Mouse (Mus musculus) stomach, postnatal 0 days (tissue): ENCODE measurements around the gene Katnbl1. TPM values are rescaled to one million over a fixed set of nuclear protein-coding genes. Genes with fewer than 3 reads are reported as not detected.
"Not testable (repeated sequence)": the region's sequence is repeated elsewhere in the genome, so short reads cannot be mapped to it uniquely, and the experiment has no call there.

Source experiments
- ATAC-seq: fragments of 200-750 bp; cut with Nextera tagmentation; 2 replicates; pipeline ENCODE4 v1.8.0; 2017; ENCODE audit not compliant: low FRiP score, low TSS enrichment
- DNase-seq: peaks from one replicate; pipeline ENCODE4 v3.0.0-alpha.2; 2016; ENCODE audit warnings: low spot score
- H3K27ac ChIP-seq: fragments of 300-500 bp; sonication (generic); replicated peaks from 2 replicates; pipeline ENCODE4 v1.5.1; 2014; ENCODE audit warnings: mild to moderate bottlenecking, control low read depth
- H3K27me3 ChIP-seq: fragments of 300-500 bp; sonication (generic); 2 replicates; pipeline ENCODE4 v1.6.1; 2014; ENCODE audit warnings: low read length; ENCODE audit not compliant: control insufficient read depth, insufficient read depth
- H3K36me3 ChIP-seq: fragments of 300-500 bp; sonication (generic); 2 replicates; pipeline ENCODE4 v1.6.1; 2014; ENCODE audit warnings: low read length, mixed read lengths; ENCODE audit not compliant: control insufficient read depth, insufficient read depth
- H3K4me1 ChIP-seq: fragments of 300-500 bp; sonication (generic); replicated peaks from 2 replicates; pipeline ENCODE4 v1.6.1; 2014; ENCODE audit warnings: antibody characterized with exemption; ENCODE audit not compliant: control insufficient read depth, insufficient read depth
- H3K4me2 ChIP-seq: fragments of 300-500 bp; sonication (generic); replicated peaks from 2 replicates; pipeline ENCODE4 v1.6.1; 2014; ENCODE audit warnings: low read depth, mild to moderate bottlenecking, control low read depth, moderate library complexity
- H3K4me3 ChIP-seq: fragments of 300-500 bp; sonication (generic); 2 replicates; pipeline ENCODE4 v1.5.1; 2014; ENCODE audit warnings: low read depth, low read length, control low read depth
- H3K9ac ChIP-seq: fragments of 300-500 bp; sonication (generic); 2 replicates; pipeline ENCODE4 v1.6.1; 2014; ENCODE audit warnings: mild to moderate bottlenecking, low read length, control low read depth, mixed read lengths
- H3K9me3 ChIP-seq: fragments of 300-500 bp; sonication (generic); 2 replicates; pipeline ENCODE4 v1.6.1; 2016; ENCODE audit warnings: low read length; ENCODE audit not compliant: control insufficient read depth
- CTCF ChIP-seq: IDR thresholded peaks from 2 replicates; pipeline ENCODE4 v1.5.1; 2016; ENCODE audit warnings: antibody characterized with exemption, low read depth, mild to moderate bottlenecking, moderate library complexity
- EP300 ChIP-seq: optimal IDR thresholded peaks from 2 replicates; pipeline ENCODE3; 2016; ENCODE audit warnings: antibody characterized with exemption
- WGBS: fragments of 180-500 bp; shearing (Covaris S2); extraction: QIAGEN DNeasy Blood & Tissue Kit; methylation state at CpG from one replicate; pipeline ENCODE4 v1.1.7; 2014; 5-methylcytosine and 5-hydroxymethylcytosine counted together
- polyA plus RNA-seq: library from polyadenylated mRNA; unstranded; fragments of >200 nt; fragmentation: Nextera tagmentation; extraction: Ambion mirVana; gene quantifications from 2 replicates; pipeline ENCODE4 v1.2.1, GENCODE M21; 2015

The Katnbl1 gene
- polyA plus RNA-seq, 1 experiment from 2014 or later: 25.8 TPM

GRCm38 (mm10) chr2:112425308-112425707 lies 46.3 kb downstream of the Katnbl1 start:
- no peak overlapping the region for H3K9ac ChIP-seq
- no peak overlapping the region for H3K4me2 ChIP-seq
- ATAC-seq (no peak), DNase-seq (no peak)
- no peak overlapping the region for H3K4me3 ChIP-seq
- no peaks in the 10 kb centered on the region for H3K27me3 ChIP-seq
- no peak for TF ChIP-seq EP300
- TF ChIP-seq CTCF: no peak
- no peak overlapping the region for H3K27ac ChIP-seq
- 66% methylated on average over 3 of the region's 3 CpGs for WGBS
- H3K36me3 ChIP-seq: no peaks in the 10 kb centered on the region
- no peaks in the 10 kb centered on the region for H3K9me3 ChIP-seq
- no peaks in the 10 kb centered on the region for H3K4me1 ChIP-seq

GRCm38 (mm10) chr2:112428534-112428933 lies 49.5 kb downstream of the Katnbl1 start:
- not testable (repeated sequence) for H3K27me3 ChIP-seq, DNase-seq, H3K9me3 ChIP-seq, H3K36me3 ChIP-seq, ATAC-seq, H3K9ac ChIP-seq, H3K4me1 ChIP-seq, H3K27ac ChIP-seq, H3K4me2 ChIP-seq, H3K4me3 ChIP-seq
- 88% methylated on average over 3 of the region's 3 CpGs for WGBS

- 78% methylated on average over 4 of the region's 4 CpGs for WGBS
- H3K9ac ChIP-seq: no peak overlapping the region
- H3K9me3 ChIP-seq: no peaks in the 10 kb centered on the region
- no peaks in the 10 kb centered on the region for H3K4me1 ChIP-seq
- no peak overlapping the region for H3K27ac ChIP-seq
- no peaks in the 10 kb centered on the region for H3K27me3 ChIP-seq
- no peak overlapping the region for H3K4me3 ChIP-seq
- DNase-seq: no peak
- ATAC-seq: no peak
- no peaks in the 10 kb centered on the region for H3K36me3 ChIP-seq
- TF ChIP-seq CTCF (no peak), EP300 (no peak)
- no peak overlapping the region for H3K4me2 ChIP-seq
Observed at GRCm38 (mm10) chr2:112429665-112430064, 50.7 kb downstream of the Katnbl1 start.

GRCm38 (mm10) chr2:112430403-112430802 lies 51.4 kb downstream of the Katnbl1 start:
- no peaks in the 10 kb centered on the region for H3K4me1 ChIP-seq
- no peak overlapping the region for H3K4me2 ChIP-seq
- no peaks in the 10 kb centered on the region for H3K36me3 ChIP-seq
- DNase-seq (no peak), ATAC-seq (no peak)
- H3K4me3 ChIP-seq: no peak overlapping the region
- no peaks in the 10 kb centered on the region for H3K9me3 ChIP-seq
- H3K27me3 ChIP-seq: no peaks in the 10 kb centered on the region
- no peak overlapping the region for H3K27ac ChIP-seq
- no peak overlapping the region for H3K9ac ChIP-seq
- WGBS: 28% methylated on average over 5 of the region's 5 CpGs
- no peak for TF ChIP-seq CTCF
- no peak for TF ChIP-seq EP300

GRCm38 (mm10) chr2:112432523-112432922 lies 53.5 kb downstream of the Katnbl1 start:
- no peak for DNase-seq

GRCm38 (mm10) chr2:112433359-112433758 lies 54.3 kb downstream of the Katnbl1 start:
- Histone ChIP-seq H3K4me1 (no peaks in the 10 kb centered on the region), H3K27ac (no peak overlapping the region), H3K9ac (no peak overlapping the region), H3K9me3 (no peaks in the 10 kb centered on the region), H3K36me3 (no peaks in the 10 kb centered on the region), H3K4me2 (no peak overlapping the region), H3K4me3 (no peak overlapping the region), H3K27me3 (no peaks in the 10 kb centered on the region)
- ATAC-seq (peak; percentile 65; the same call in 1 of the 2 replicates), DNase-seq (no peak)
- WGBS: 31% methylated on average over 2 of the region's 2 CpGs
- TF ChIP-seq CTCF (no peak), EP300 (no peak)

More at GRCm38 (mm10) chr2:112432523-112432922, 53.5 kb downstream of the Katnbl1 start:
- H3K4me2 ChIP-seq: no peak overlapping the region
- TF ChIP-seq EP300: no peak
- TF ChIP-seq CTCF: no peak
- 87% methylated on average over 2 of the region's 2 CpGs for WGBS
- H3K4me1 ChIP-seq: no peaks in the 10 kb centered on the region
- H3K27ac ChIP-seq: no peak overlapping the region
- H3K36me3 ChIP-seq: no peaks in the 10 kb centered on the region
- no peak overlapping the region for H3K9ac ChIP-seq
- no peak for ATAC-seq
- H3K27me3 ChIP-seq: no peaks in the 10 kb centered on the region
- H3K4me3 ChIP-seq: no peak overlapping the region
- no peaks in the 10 kb centered on the region for H3K9me3 ChIP-seq
